24 mouse cellular contexts compared by ENCODE assay signal in the genomic region with DNA sequence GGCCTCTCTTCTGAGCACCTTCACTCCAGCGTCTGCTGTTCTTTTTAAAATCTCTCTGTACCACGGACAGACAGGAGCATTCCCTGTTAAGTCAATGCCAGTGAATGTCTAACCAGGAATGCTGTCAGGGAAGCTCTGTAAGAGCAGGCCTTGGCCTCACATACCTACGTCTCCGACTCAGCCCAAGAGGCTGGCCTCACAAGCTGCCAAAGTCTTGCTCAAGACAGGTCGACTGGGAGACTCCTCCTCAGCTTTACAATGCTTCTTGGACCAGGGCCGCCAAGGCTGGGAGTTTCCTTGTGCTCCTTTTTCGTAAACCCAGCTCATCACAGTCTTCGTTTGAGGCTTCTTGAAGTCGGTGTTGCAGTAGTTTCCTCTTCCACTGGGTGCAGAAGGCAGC. TPM values are rescaled to one million over a fixed set of nuclear protein-coding genes. Genes with fewer than 3 reads are reported as not detected.
A peak's percentile ranks its signal among the peaks of the same experiment; 100 is the strongest.
DNase-seq lines count a peak whose midpoint lies in the region; ATAC-seq lines count a peak whose summit lies in the region.
"Had no signal": no experiment of that assay in that cellular context is flagged by ENCODE, and none has a peak within 500 bp of the region (broad histone marks: within the 10 kb centered on the region; RNA-seq: fewer than 3 reads in every experiment).

No protein-coding gene starts in this region.

- H3K36me3 ChIP-seq in lung, embryonic 16.5 days (ENCODE audit: control insufficient read depth, insufficient read depth, low read length) = no peaks in the 10 kb centered on the region
- H3K36me3 ChIP-seq in hindbrain, embryonic 16.5 days (ENCODE audit: control insufficient read depth, insufficient read depth, low read length) = 0 out of 2 replicates have a peak, but pooled peaks cover 2% of the 10 kb centered on the region
- H3K36me3 ChIP-seq: G1E; limb, embryonic 13.5 days; liver, embryonic 13.5 days had no signal

- peak; percentile 19 for DNase-seq in 3134 (ENCODE audit: extremely low read depth, insufficient read length, low spot score)
- peak; percentile 6 for DNase-seq in ES-CJ7 (ENCODE audit: low read depth, low spot score)
- DNase-seq in adrenal gland, postnatal 25 days = peak; percentile 23
- no peak for DNase-seq in retina, postnatal 1 day
- DNase-seq in B cell, adult 2 months = no peak
- no peak for DNase-seq in ovary, postnatal 10 days (ENCODE audit: low spot score)
- DNase-seq: cerebellum, adult 18-20 months; cerebellum, postnatal 36 days; gastrocnemius, postnatal 10 days; liver, embryonic 13.5 days; midbrain, embryonic 14.5 days; thymus, postnatal 14 days had no signal

- H3K9ac ChIP-seq in lung, embryonic 16.5 days (ENCODE audit: low read length) = no peak overlapping the region
- H3K9ac ChIP-seq in hindbrain, embryonic 16.5 days (ENCODE audit: low read depth, low read length) = no peak overlapping the region
- H3K9ac ChIP-seq: forebrain, embryonic 13.5 days; limb, embryonic 13.5 days; liver, embryonic 13.5 days had no signal

- H3K27me3 ChIP-seq in lung, embryonic 16.5 days (ENCODE audit: control insufficient read depth, insufficient read depth, low read depth, low read length) = no peaks in the 10 kb centered on the region
- no peaks in the 10 kb centered on the region for H3K27me3 ChIP-seq in hindbrain, embryonic 16.5 days (replicated peaks; ENCODE audit: control insufficient read depth, insufficient read depth, low read length)
- H3K27me3 ChIP-seq: forebrain, embryonic 13.5 days; limb, embryonic 13.5 days; liver, embryonic 13.5 days had no signal

- WGBS in lung, embryonic 16.5 days = 68% methylated on average over 9 of the region's 9 CpGs
- 85% methylated on average over 9 of the region's 9 CpGs for WGBS in hindbrain, embryonic 16.5 days

- no peaks in the 10 kb centered on the region for H3K9me3 ChIP-seq in lung, embryonic 16.5 days (ENCODE audit: control insufficient read depth, low read length)
- H3K9me3 ChIP-seq in hindbrain, embryonic 16.5 days (ENCODE audit: control insufficient read depth, low read length) = no peaks in the 10 kb centered on the region
- H3K9me3 ChIP-seq: forebrain, embryonic 13.5 days; G1E; limb, embryonic 13.5 days; liver, embryonic 13.5 days had no signal

- 0 out of 2 replicates have a peak overlapping the region, but pooled peaks have one; percentile 16 for H3K27ac ChIP-seq in lung, embryonic 16.5 days (ENCODE audit: low read length)
- H3K27ac ChIP-seq in hindbrain, embryonic 16.5 days (ENCODE audit: low read depth, low read length) = no peak overlapping the region
- H3K27ac ChIP-seq: forebrain, embryonic 13.5 days; hindbrain, postnatal 0 days; kidney, postnatal 0 days; limb, embryonic 13.5 days; liver, embryonic 13.5 days; stomach, postnatal 0 days had no signal

- no peak overlapping the region for H3K4me3 ChIP-seq in lung, embryonic 16.5 days (ENCODE audit: low read length)
- no peak overlapping the region for H3K4me3 ChIP-seq in hindbrain, embryonic 16.5 days (ENCODE audit: low read length)
- H3K4me3 ChIP-seq: forebrain, embryonic 13.5 days; limb, embryonic 13.5 days; liver, embryonic 13.5 days; myocyte had no signal

- H3K4me2 ChIP-seq in lung, embryonic 16.5 days (ENCODE audit: low read depth, low read length) = no peak overlapping the region
- no peak overlapping the region for H3K4me2 ChIP-seq in hindbrain, embryonic 16.5 days (ENCODE audit: low read length)
- H3K4me2 ChIP-seq: forebrain, embryonic 13.5 days; limb, embryonic 13.5 days; liver, embryonic 13.5 days had no signal

- no peak for ATAC-seq in lung, embryonic 16.5 days (ENCODE audit: low read depth)
- ATAC-seq in hindbrain, embryonic 16.5 days = no peak
- ATAC-seq: CD4-positive, CD25-positive, alpha-beta regulatory T cell, adult 4 months; forebrain, embryonic 13.5 days; hindbrain, postnatal 0 days; intestine, postnatal 0 days had no signal

- H3K4me1 ChIP-seq in lung, embryonic 16.5 days (replicated peaks; ENCODE audit: control insufficient read depth, insufficient read depth, low read length) = no peaks in the 10 kb centered on the region
- no peaks in the 10 kb centered on the region for H3K4me1 ChIP-seq in hindbrain, embryonic 16.5 days (ENCODE audit: control insufficient read depth, insufficient read depth, low read depth, low read length)
- H3K4me1 ChIP-seq: forebrain, embryonic 13.5 days; limb, embryonic 13.5 days; liver, embryonic 13.5 days had no signal

RNA-seq across cellular contexts. Expression of a gene that starts 23.2 kb away (rescaled TPM):
- total RNA-seq in adrenal gland, postnatal 25 days (2021) = 0.15 TPM in 1 of 2 replicates, not detected in the other
- polyA plus RNA-seq in lung, embryonic 16.5 days (2015; fragmentation: Nextera tagmentation; extraction: Ambion mirVana) = 0.23 and 0.25 TPM in 2 replicates
- polyA plus RNA-seq in hindbrain, embryonic 16.5 days (2015; fragmentation: Nextera tagmentation; extraction: Ambion mirVana) = 0.70 and 0.92 TPM in 2 replicates
- total RNA-seq: hematopoietic stem cell, adult 5-6 weeks had no signal
- polyA plus RNA-seq: CD4-positive, CD25-positive, alpha-beta regulatory T cell, adult 4 months; G1E; intestine, postnatal 0 days; liver, embryonic 13.5 days had no signal

RNA-seq across cellular contexts. Expression of a gene that starts 40.9 kb away (rescaled TPM):
- 8.9 and 12.4 TPM in 2 replicates for total RNA-seq in adrenal gland, postnatal 25 days (2021)
- polyA plus RNA-seq in lung, embryonic 16.5 days (2015; fragmentation: Nextera tagmentation; extraction: Ambion mirVana) = 11.8 and 12.2 TPM in 2 replicates
- 38.2 and 46.9 TPM in 2 replicates for polyA plus RNA-seq in hindbrain, embryonic 16.5 days (2015; fragmentation: Nextera tagmentation; extraction: Ambion mirVana)
- polyA plus RNA-seq: G1E had no signal

RNA-seq across cellular contexts. Expression of a gene that starts 57.3 kb away (rescaled TPM):
- total RNA-seq in adrenal gland, postnatal 25 days (2021) = 4.8 and 5.9 TPM in 2 replicates
- polyA plus RNA-seq in lung, embryonic 16.5 days (2015; fragmentation: Nextera tagmentation; extraction: Ambion mirVana) = 12.0 and 13.1 TPM in 2 replicates
- polyA plus RNA-seq in hindbrain, embryonic 16.5 days (2015; fragmentation: Nextera tagmentation; extraction: Ambion mirVana) = 16.7 and 17.0 TPM in 2 replicates

RNA-seq across cellular contexts. Expression of a gene that starts 57.6 kb away (rescaled TPM):
- total RNA-seq in adrenal gland, postnatal 25 days (2021) = 6.5 and 9.9 TPM in 2 replicates
- 1.2 and 1.3 TPM in 2 replicates for polyA plus RNA-seq in lung, embryonic 16.5 days (2015; fragmentation: Nextera tagmentation; extraction: Ambion mirVana)
- polyA plus RNA-seq in hindbrain, embryonic 16.5 days (2015; fragmentation: Nextera tagmentation; extraction: Ambion mirVana) = 3.5 and 4.1 TPM in 2 replicates

Comparison
In these comparisons a context has a peak if more than half of its experiments do, and no peak if none do; other contexts are left out.
1. DNase-seq: peak in 3134 (single experiment), ES-CJ7 (single experiment) and adrenal gland, postnatal 25 days (single experiment); none in retina, postnatal 1 day (single experiment), B cell, adult 2 months (0 of 2) and ovary, postnatal 10 days (single experiment).